Mouse (Mus musculus) spleen, adult 2 months (tissue): Measurements from ENCODE around the gene Gpam.

ENCODE experiments used
- CTCF ChIP-seq: fragments of 200-500 bp; IDR thresholded peaks from 2 replicates; pipeline ENCODE4 v1.5.1; 2011; ENCODE audit warnings: mild to moderate bottlenecking, inconsistent platforms; ENCODE audit not compliant: insufficient read depth, insufficient read length, insufficient replicate concordance; ENCODE audit errors: extremely low read depth
- POLR2A ChIP-seq: fragments of 200-500 bp; IDR thresholded peaks from 2 replicates; pipeline ENCODE4 v1.6.1; 2011; ENCODE audit warnings: low read depth, low read length, inconsistent platforms

DNA sequence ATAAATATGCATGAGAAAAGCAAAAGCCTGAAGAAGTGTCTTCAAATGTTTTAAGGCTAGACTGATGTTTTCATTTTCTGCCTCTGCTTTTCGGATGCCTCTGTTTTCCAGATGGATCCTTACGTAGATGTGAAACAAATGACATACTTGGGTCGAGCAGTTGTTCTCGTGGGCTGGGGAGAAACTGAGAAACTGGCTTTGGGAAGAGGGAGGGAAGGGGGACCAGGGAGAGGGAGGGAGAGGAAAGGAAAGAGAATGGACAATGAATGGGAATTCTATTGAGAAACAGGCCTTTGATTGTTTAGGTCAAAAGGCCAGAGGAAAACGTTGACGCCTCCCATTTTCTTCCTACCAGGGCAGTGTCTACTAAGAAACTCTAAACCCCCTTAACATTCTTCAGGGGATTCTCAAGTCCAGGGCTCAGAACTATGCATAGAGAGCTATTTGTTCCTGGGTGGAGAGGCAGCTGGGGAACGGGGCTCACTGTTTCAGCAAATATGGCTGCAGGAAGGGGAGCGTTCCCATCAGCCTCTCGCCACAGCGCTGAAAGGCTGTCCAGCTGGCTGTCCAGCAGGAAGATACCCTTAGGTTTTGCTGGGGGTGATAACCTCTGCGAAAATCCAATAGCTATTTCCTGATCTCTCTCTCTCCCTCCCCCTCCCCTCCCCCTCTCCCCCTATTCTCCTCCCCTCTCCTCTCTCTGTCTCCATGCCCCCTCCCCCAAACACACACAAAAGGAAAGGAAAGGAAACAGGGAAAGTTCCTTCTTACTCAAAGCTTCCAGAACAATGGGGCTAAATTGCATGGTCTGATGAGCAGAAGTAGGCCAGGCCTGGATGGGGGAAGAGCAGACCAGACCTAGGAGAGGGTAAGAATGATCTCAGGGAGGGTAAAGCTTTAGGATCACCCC is 16.6 kb upstream of the Gpam start:
- TF ChIP-seq CTCF (no peak), POLR2A (no peak)
